Mouse (Mus musculus): ENCODE measurements around the gene Fads3. TPM values are rescaled to one million over a fixed set of nuclear protein-coding genes. Genes with fewer than 3 reads are reported as not detected.

Gene Fads3
- total and polyA plus RNA-seq, 3 experiments = 2.3 to 11.2 TPM; not detected in 1

- H3K27me3 ChIP-seq (ENCODE audit: control insufficient read depth in 1 of 2, insufficient read depth in 2 of 2, low read length in 2 of 2) = no peaks in the 10 kb centered on the region
- DNase-seq (ENCODE audit: low read depth, low spot score) = no peak
- no peaks in the 10 kb centered on the region for H3K9me3 ChIP-seq (replicated peaks; ENCODE audit: insufficient read depth, low read length)
- H3K27ac ChIP-seq (ENCODE audit: control insufficient read depth, low read depth, low read length) = no peak overlapping the region
- H3K79me2 ChIP-seq (ENCODE audit: control insufficient read depth, insufficient read depth, low read length, poor library complexity) = peaks cover 13% of the 10 kb centered on the region
- H3K4me3 ChIP-seq (ENCODE audit: control insufficient read depth in 1 of 2, insufficient read depth in 1 of 2, low read depth in 2 of 2, low read length in 2 of 2) = no peak overlapping the region
- no peak overlapping the region for H3K9ac ChIP-seq (ENCODE audit: control insufficient read depth, low read depth, low read length, poor library complexity, severe bottlenecking)
- H3K36me3 ChIP-seq (ENCODE audit: control insufficient read depth in 1 of 2, insufficient read depth in 2 of 2, low read length in 2 of 2) = peaks cover 4 to 11% of the 10 kb centered on the region in 2 experiments
- TF ChIP-seq MAZ (IDR thresholded peaks at IDR 0.05; ENCODE audit: low read depth, low read length) = no peak
- no peak for TF ChIP-seq NRF1 (IDR thresholded peaks at IDR 0.05; ENCODE audit: insufficient read depth, low read depth, low read length, poor library complexity, severe bottlenecking)
- no peak for TF ChIP-seq HCFC1 (IDR thresholded peaks at IDR 0.05; ENCODE audit: low read depth, low read length)
- no peak for TF ChIP-seq MYB (IDR thresholded peaks at IDR 0.05; ENCODE audit: low read depth, low read length)
- TF ChIP-seq TBP (IDR thresholded peaks at IDR 0.05; ENCODE audit: low read depth, low read length) = no peak
- TF ChIP-seq NELFE (IDR thresholded peaks at IDR 0.05; ENCODE audit: low read depth, low read length) = no peak
- TF ChIP-seq POLR2AphosphoS5 (IDR thresholded peaks at IDR 0.05; ENCODE audit: borderline replicate concordance, low read depth, low read length) = no peak
- TF ChIP-seq MYC (IDR thresholded peaks at IDR 0.05; ENCODE audit: low read depth, low read length) = no peak
- TF ChIP-seq ZNF384 (IDR thresholded peaks at IDR 0.05; ENCODE audit: low read depth, low read length) = no peak
- no peak for TF ChIP-seq SIN3A (IDR thresholded peaks at IDR 0.05; ENCODE audit: low read length)
- TF ChIP-seq CHD2 (IDR thresholded peaks at IDR 0.05; ENCODE audit: low read length) = no peak
- no peak for TF ChIP-seq E2F4 (IDR thresholded peaks at IDR 0.05; ENCODE audit: borderline replicate concordance, low read depth, low read length)
- no peak for TF ChIP-seq KAT2A (conservative IDR thresholded peaks at IDR 0.05; ENCODE audit: low read depth, low read length)
- TF ChIP-seq BHLHE40 (IDR thresholded peaks at IDR 0.05; ENCODE audit: borderline replicate concordance, low read depth, low read length) = no peak
- H3K4me1 ChIP-seq (ENCODE audit: control insufficient read depth in 1 of 2, insufficient read depth in 2 of 2, low read length in 2 of 2) = peaks cover 7 to 22% of the 10 kb centered on the region in 2 experiments; a peak in 3 of 4 replicates
Observed at GRCm38 (mm10) chr19:10096371-10096876, 55.1 kb downstream of the Fads3 start.

GRCm38 (mm10) chr19:10097826-10098225, 56.5 kb downstream of the Fads3 start:
- TF ChIP-seq ELF1 (IDR thresholded peaks at IDR 0.05; ENCODE audit: low read depth, low read length) (no peak), ZC3H11A (IDR thresholded peaks at IDR 0.05; ENCODE audit: low read depth, low read length) (no peak), ZKSCAN1 (IDR thresholded peaks at IDR 0.05; ENCODE audit: low read depth, low read length) (no peak)
- no peak overlapping the region for H3K27ac ChIP-seq (ENCODE audit: control insufficient read depth, low read depth, low read length)
- H3K27me3 ChIP-seq (ENCODE audit: control insufficient read depth in 1 of 2, insufficient read depth in 2 of 2, low read length in 2 of 2) = no peaks in the 10 kb centered on the region
- H3K9ac ChIP-seq (ENCODE audit: control insufficient read depth, low read depth, low read length, poor library complexity, severe bottlenecking) = no peak overlapping the region
- H3K9me3 ChIP-seq (replicated peaks; ENCODE audit: insufficient read depth, low read length) = no peaks in the 10 kb centered on the region
- H3K4me3 ChIP-seq (ENCODE audit: control insufficient read depth in 1 of 2, insufficient read depth in 1 of 2, low read depth in 2 of 2, low read length in 2 of 2) = no peak overlapping the region
- peaks cover 13% of the 10 kb centered on the region for H3K79me2 ChIP-seq (ENCODE audit: control insufficient read depth, insufficient read depth, low read length, poor library complexity)
- no peak for DNase-seq (ENCODE audit: low read depth, low spot score)
- H3K36me3 ChIP-seq (ENCODE audit: control insufficient read depth in 1 of 2, insufficient read depth in 2 of 2, low read length in 2 of 2) = peaks cover 3 to 16% of the 10 kb centered on the region in 2 experiments
- H3K4me1 ChIP-seq (ENCODE audit: control insufficient read depth in 1 of 2, insufficient read depth in 2 of 2, low read length in 2 of 2) = peaks cover 7 to 26% of the 10 kb centered on the region in 2 experiments; a peak in 3 of 4 replicates

All from MEL (cell line).